Mouse (Mus musculus): ENCODE measurements around the gene Hif3a. TPM values are rescaled to one million over a fixed set of nuclear protein-coding genes. Genes with fewer than 3 reads are reported as not detected.
"Not testable (repeated sequence)": the region's sequence is repeated elsewhere in the genome, so short reads cannot be mapped to it uniquely, and the experiment has no call there.

Hif3a gene
- 29.0 and 33.4 TPM in 2 replicates for polyA plus RNA-seq (2015; fragmentation: Nextera tagmentation; extraction: Ambion mirVana)

- Histone ChIP-seq H3K4me2 (peak within 1 kb of the TSS; percentile 66), H3K27me3 (no peaks in the 10 kb centered on the region), H3K27ac (peak within 1 kb of the TSS; percentile 95), H3K36me3 (no peaks in the 10 kb centered on the region), H3K9me3 (no peaks in the 10 kb centered on the region), H3K9ac (peak within 1 kb of the TSS; percentile 48), H3K4me3 (peak within 1 kb of the TSS; percentile 63), H3K4me1 (peaks cover 51% of the 10 kb centered on the region)
- 1% methylated on average over 15 of the region's 15 CpGs for WGBS
- ATAC-seq (ENCODE audit: insufficient number of reproducible peaks, low FRiP score, low TSS enrichment, low read depth): peak; percentile 84
These were observed at the start of gene Hif3a for GRCm38 (mm10) chr7:17062389-17062788. TSS of gene Hif3a (minus strand) at chr7:17062427.

GRCm38 (mm10) chr7:17101631-17102030 is 39.4 kb upstream of the Hif3a start:
- H3K4me3 ChIP-seq; H3K36me3 ChIP-seq; H3K9ac ChIP-seq; ATAC-seq (ENCODE audit: insufficient number of reproducible peaks, low FRiP score, low TSS enrichment, low read depth); H3K27ac ChIP-seq; H3K4me1 ChIP-seq; H3K9me3 ChIP-seq; H3K27me3 ChIP-seq; H3K4me2 ChIP-seq: not testable (repeated sequence)
- WGBS: 90% methylated on average over 13 of the region's 13 CpGs

- H3K36me3 ChIP-seq: no peaks in the 10 kb centered on the region
- no peaks in the 10 kb centered on the region for H3K4me1 ChIP-seq
- WGBS: 4% methylated on average over 1 of the region's 1 CpGs
- H3K9ac ChIP-seq: no peak overlapping the region
- no peak overlapping the region for H3K27ac ChIP-seq
- H3K9me3 ChIP-seq: no peaks in the 10 kb centered on the region
- H3K4me3 ChIP-seq: no peak overlapping the region
- H3K27me3 ChIP-seq: no peaks in the 10 kb centered on the region
- H3K4me2 ChIP-seq: no peak overlapping the region
- ATAC-seq (ENCODE audit: insufficient number of reproducible peaks, low FRiP score, low TSS enrichment, low read depth): no peak
These were observed 29.1 kb upstream of the Hif3a start for GRCm38 (mm10) chr7:17091280-17091679.

- ATAC-seq (ENCODE audit: insufficient number of reproducible peaks, low FRiP score, low TSS enrichment, low read depth): no peak
- Histone ChIP-seq H3K27me3 (no peaks in the 10 kb centered on the region), H3K9me3 (no peaks in the 10 kb centered on the region), H3K36me3 (no peaks in the 10 kb centered on the region), H3K9ac (no peak overlapping the region), H3K27ac (no peak overlapping the region), H3K4me1 (no peaks in the 10 kb centered on the region), H3K4me3 (no peak overlapping the region), H3K4me2 (no peak overlapping the region)
- 55% methylated on average over 3 of the region's 3 CpGs for WGBS
These were observed 27.9 kb upstream of the Hif3a start for GRCm38 (mm10) chr7:17090058-17090585.

GRCm38 (mm10) chr7:17087731-17088130 is 25.5 kb upstream of the Hif3a start:
- 74% methylated on average over 3 of the region's 3 CpGs for WGBS
- H3K4me1 ChIP-seq: no peaks in the 10 kb centered on the region
- no peaks in the 10 kb centered on the region for H3K36me3 ChIP-seq
- no peak overlapping the region for H3K4me2 ChIP-seq
- no peaks in the 10 kb centered on the region for H3K27me3 ChIP-seq
- no peak overlapping the region for H3K4me3 ChIP-seq
- ATAC-seq (ENCODE audit: insufficient number of reproducible peaks, low FRiP score, low TSS enrichment, low read depth): no peak
- H3K9me3 ChIP-seq: no peaks in the 10 kb centered on the region
- H3K9ac ChIP-seq: no peak overlapping the region
- no peak overlapping the region for H3K27ac ChIP-seq

GRCm38 (mm10) chr7:17082766-17083165 is 20.5 kb upstream of the Hif3a start:
- no peak for ATAC-seq (ENCODE audit: insufficient number of reproducible peaks, low FRiP score, low TSS enrichment, low read depth)
- 67% methylated on average over 4 of the region's 4 CpGs for WGBS
- Histone ChIP-seq H3K4me1 (no peaks in the 10 kb centered on the region), H3K27me3 (no peaks in the 10 kb centered on the region), H3K4me3 (no peak overlapping the region), H3K9me3 (no peaks in the 10 kb centered on the region), H3K4me2 (no peak overlapping the region), H3K9ac (no peak overlapping the region), H3K36me3 (no peaks in the 10 kb centered on the region), H3K27ac (no peak overlapping the region)

GRCm38 (mm10) chr7:17078076-17078654 is 15.9 kb upstream of the Hif3a start:
- Histone ChIP-seq H3K27ac (no peak overlapping the region), H3K27me3 (no peaks in the 10 kb centered on the region), H3K36me3 (no peaks in the 10 kb centered on the region), H3K4me2 (no peak overlapping the region), H3K9me3 (no peaks in the 10 kb centered on the region), H3K4me1 (no peaks in the 10 kb centered on the region), H3K9ac (no peak overlapping the region), H3K4me3 (no peak overlapping the region)
- WGBS: 79% methylated on average over 7 of the region's 7 CpGs
- no peak for ATAC-seq (ENCODE audit: insufficient number of reproducible peaks, low FRiP score, low TSS enrichment, low read depth)

- no peak overlapping the region for H3K27ac ChIP-seq
- H3K4me2 ChIP-seq: no peak overlapping the region
- ATAC-seq (ENCODE audit: insufficient number of reproducible peaks, low FRiP score, low TSS enrichment, low read depth): no peak
- no peak overlapping the region for H3K9ac ChIP-seq
- no peaks in the 10 kb centered on the region for H3K27me3 ChIP-seq
- no peaks in the 10 kb centered on the region for H3K9me3 ChIP-seq
- H3K4me3 ChIP-seq: no peak overlapping the region
- WGBS: 91% methylated on average over 1 of the region's 1 CpGs
- no peaks in the 10 kb centered on the region for H3K36me3 ChIP-seq
- H3K4me1 ChIP-seq: no peaks in the 10 kb centered on the region
These were observed 14.3 kb upstream of the Hif3a start for GRCm38 (mm10) chr7:17076542-17076941.

- no peaks in the 10 kb centered on the region for H3K4me1 ChIP-seq
These were observed 11.8 kb upstream of the Hif3a start, which contains the start of gene Psg16 for GRCm38 (mm10) chr7:17073904-17074615. TSS of gene Psg16 (plus strand) at chr7:17074040.

GRCm38 (mm10) chr7:17073513-17073903 is 11.3 kb upstream of the Hif3a start:
- Histone ChIP-seq H3K4me3 (no peak overlapping the region), H3K36me3 (no peaks in the 10 kb centered on the region), H3K9ac (no peak overlapping the region), H3K27me3 (no peaks in the 10 kb centered on the region), H3K27ac (no peak overlapping the region), H3K4me1 (no peaks in the 10 kb centered on the region), H3K4me2 (no peak overlapping the region), H3K9me3 (no peaks in the 10 kb centered on the region)
- ATAC-seq (ENCODE audit: insufficient number of reproducible peaks, low FRiP score, low TSS enrichment, low read depth): no peak
- WGBS: 56% methylated on average over 5 of the region's 5 CpGs

More at GRCm38 (mm10) chr7:17073904-17074615, 11.8 kb upstream of the Hif3a start, which contains the start of gene Psg16:
- no peak for ATAC-seq (ENCODE audit: insufficient number of reproducible peaks, low FRiP score, low TSS enrichment, low read depth)
- Histone ChIP-seq H3K4me2 (no peak within 1 kb of the TSS), H3K36me3 (no peaks in the 10 kb centered on the region), H3K27ac (no peak within 1 kb of the TSS), H3K4me3 (no peak within 1 kb of the TSS), H3K9ac (no peak within 1 kb of the TSS), H3K9me3 (no peaks in the 10 kb centered on the region), H3K27me3 (no peaks in the 10 kb centered on the region)
- WGBS: 65% methylated on average over 23 of the region's 23 CpGs

GRCm38 (mm10) chr7:17067651-17068050 is 5.4 kb upstream of the Hif3a start:
- 63% methylated on average over 5 of the region's 5 CpGs for whole genome bisulfite sequencing
- not testable (repeated sequence) for H3K4me2 ChIP-seq; H3K4me1 ChIP-seq; ATAC-seq (ENCODE audit: insufficient number of reproducible peaks, low FRiP score, low TSS enrichment, low read depth); H3K27ac ChIP-seq; H3K36me3 ChIP-seq; H3K9me3 ChIP-seq; H3K4me3 ChIP-seq; H3K27me3 ChIP-seq; H3K9ac ChIP-seq

- no peaks in the 10 kb centered on the region for H3K9me3 ChIP-seq
- no peaks in the 10 kb centered on the region for H3K36me3 ChIP-seq
- ATAC-seq (ENCODE audit: insufficient number of reproducible peaks, low FRiP score, low TSS enrichment, low read depth): no peak
These were observed 4.8 kb upstream of the Hif3a start for GRCm38 (mm10) chr7:17067000-17067399.

More at GRCm38 (mm10) chr7:17067000-17067399, 4.8 kb upstream of the Hif3a start:
- H3K27ac ChIP-seq: no peak overlapping the region
- no peak overlapping the region for H3K9ac ChIP-seq
- H3K4me2 ChIP-seq: no peak overlapping the region
- no peak overlapping the region for H3K4me3 ChIP-seq
- H3K4me1 ChIP-seq: peaks cover 7% of the 10 kb centered on the region
- no peaks in the 10 kb centered on the region for H3K27me3 ChIP-seq
